8 mouse cellular contexts compared by ENCODE assay signal in genomic region chr10:94689176-94689510, GRCm38 (mm10). TPM values are rescaled to one million over a fixed set of nuclear protein-coding genes. Genes with fewer than 3 reads are reported as not detected.
DNase-seq lines count a peak whose midpoint lies in the region; ATAC-seq and TF ChIP-seq lines count a peak whose summit lies in the region.

No protein-coding gene starts in this region.

- H3K27ac ChIP-seq in lung, embryonic 14.5 days (ENCODE audit: low read depth): peak overlapping the region; percentile 93
- peak overlapping the region; percentile 91 for H3K27ac ChIP-seq in embryonic facial prominence, embryonic 12.5 days
- peak overlapping the region; percentile 89 for H3K27ac ChIP-seq in neural tube, embryonic 14.5 days (ENCODE audit: low read depth, low read length)

- peak overlapping the region; percentile 89 for H3K4me2 ChIP-seq in lung, embryonic 14.5 days
- H3K4me2 ChIP-seq in embryonic facial prominence, embryonic 12.5 days (replicated peaks): peak overlapping the region; percentile 87
- H3K4me2 ChIP-seq in neural tube, embryonic 14.5 days (ENCODE audit: low read depth, low read length): peak overlapping the region; percentile 80

- peak overlapping the region; percentile 84 for H3K4me3 ChIP-seq in lung, embryonic 14.5 days (ENCODE audit: low read depth, low read length)
- H3K4me3 ChIP-seq in embryonic facial prominence, embryonic 12.5 days: peak overlapping the region; percentile 89
- H3K4me3 ChIP-seq in neural tube, embryonic 14.5 days (ENCODE audit: low read depth, low read length): peak overlapping the region; percentile 84

- H3K36me3 ChIP-seq in lung, embryonic 14.5 days (ENCODE audit: insufficient read depth): no peaks in the 10 kb centered on the region
- H3K36me3 ChIP-seq in embryonic facial prominence, embryonic 12.5 days: no peaks in the 10 kb centered on the region
- no peaks in the 10 kb centered on the region for H3K36me3 ChIP-seq in neural tube, embryonic 14.5 days (ENCODE audit: control insufficient read depth, insufficient read depth, low read length)

- no peak for TF ChIP-seq CTCF in lung, embryonic 14.5 days (IDR thresholded peaks at IDR 0.05; ENCODE audit: low read depth)

- H3K27me3 ChIP-seq in lung, embryonic 14.5 days (ENCODE audit: insufficient read depth, low read length): no peaks in the 10 kb centered on the region
- H3K27me3 ChIP-seq in embryonic facial prominence, embryonic 12.5 days: no peaks in the 10 kb centered on the region
- no peaks in the 10 kb centered on the region for H3K27me3 ChIP-seq in neural tube, embryonic 14.5 days (ENCODE audit: control insufficient read depth, insufficient read depth, low read length)

- H3K4me1 ChIP-seq in lung, embryonic 14.5 days (ENCODE audit: insufficient read depth): 0 out of 2 replicates have a peak, but pooled peaks cover 5% of the 10 kb centered on the region
- H3K4me1 ChIP-seq in embryonic facial prominence, embryonic 12.5 days: peaks cover 6% of the 10 kb centered on the region; the same call in 1 of the 2 replicates
- H3K4me1 ChIP-seq in neural tube, embryonic 14.5 days (ENCODE audit: control insufficient read depth, insufficient read depth, low read length): peaks cover 7% of the 10 kb centered on the region; the same call in 1 of the 2 replicates

- H3K9ac ChIP-seq in lung, embryonic 14.5 days: peak overlapping the region; percentile 99
- H3K9ac ChIP-seq in embryonic facial prominence, embryonic 12.5 days: peak overlapping the region; percentile 90
- H3K9ac ChIP-seq in neural tube, embryonic 14.5 days (replicated peaks; ENCODE audit: low read depth, low read length): peak overlapping the region; percentile 59

- no peaks in the 10 kb centered on the region for H3K9me3 ChIP-seq in lung, embryonic 14.5 days (ENCODE audit: low read depth, low read length)
- no peaks in the 10 kb centered on the region for H3K9me3 ChIP-seq in embryonic facial prominence, embryonic 12.5 days
- H3K9me3 ChIP-seq in neural tube, embryonic 14.5 days (ENCODE audit: control insufficient read depth, low read length): no peaks in the 10 kb centered on the region

- ATAC-seq in lung, embryonic 14.5 days (ENCODE audit: insufficient read depth): no peak; the same call in 1 of the 2 replicates
- ATAC-seq in embryonic facial prominence, embryonic 12.5 days (ENCODE audit: insufficient number of reproducible peaks, insufficient read depth, low FRiP score, low TSS enrichment): peak; percentile 12; the same call in 1 of the 2 replicates
- no peak; the same call in 1 of the 2 replicates for ATAC-seq in neural tube, embryonic 14.5 days (ENCODE audit: low read depth)

- WGBS in lung, embryonic 14.5 days: under 1% methylated on average over 7 of the region's 7 CpGs
- under 1% methylated on average over 7 of the region's 7 CpGs for WGBS in embryonic facial prominence, embryonic 12.5 days
- 0% methylated on average over 7 of the region's 7 CpGs for WGBS in large intestine, adult 2 months
- 0% methylated on average over 7 of the region's 7 CpGs for WGBS in neural tube, embryonic 14.5 days

- no peak for DNase-seq in lung, embryonic 14.5 days
- no peak for DNase-seq in lung, adult 18-20 months
- peak; percentile 10 for DNase-seq in large intestine, adult 2 months (ENCODE audit: low read depth, low spot score)
- no peak for DNase-seq in layer of hippocampus, postnatal 36 days
- no peak for DNase-seq in layer of hippocampus, postnatal 14 days (ENCODE audit: low spot score in 2 of 2)
- DNase-seq in kidney, adult 11 months: no peak

RNA-seq across cellular contexts. Expression of gene Cep83, which starts 0.7 kb away (rescaled TPM):
- polyA plus RNA-seq in lung, embryonic 14.5 days (2014; fragmentation: Nextera tagmentation; extraction: Ambion mirVana): 24.2 and 24.7 TPM in 2 replicates
- 27.7 and 28.3 TPM in 2 replicates for polyA plus RNA-seq in embryonic facial prominence, embryonic 12.5 days (2016; fragmentation: Nextera tagmentation; extraction: Ambion mirVana)
- polyA plus RNA-seq in large intestine, adult 2 months (2012; rRNA removed): 1.4 and 2.2 TPM in 2 replicates
- polyA plus RNA-seq in neural tube, embryonic 14.5 days (2014; fragmentation: Nextera tagmentation; extraction: Ambion mirVana): 23.9 and 25.9 TPM in 2 replicates
- 10 to 100 TPM; 32.5 to 33.1 TPM for total RNA-seq in layer of hippocampus, postnatal 36 days (2021)
- 10 to 100 TPM; 32.3 to 35.1 TPM for total RNA-seq in layer of hippocampus, postnatal 14 days (2021)
